Mouse (Mus musculus) neural tube, embryonic 15.5 days (tissue): ENCODE data around the gene Fam71e2. TPM values are rescaled to one million over a fixed set of nuclear protein-coding genes. Genes with fewer than 3 reads are reported as not detected.

Experiments used
- ATAC-seq: fragments of 200-750 bp; cut with Nextera tagmentation; 2 replicates; pipeline ENCODE4 v1.8.0; 2017; ENCODE audit warnings: mild to moderate bottlenecking, moderate TSS enrichment, moderate library complexity; ENCODE audit not compliant: low FRiP score
- H3K27ac ChIP-seq: fragments of 300-500 bp; sonication (generic); replicated peaks from 2 replicates; pipeline ENCODE4 v1.5.1; 2015; ENCODE audit warnings: mild to moderate bottlenecking, inconsistent platforms
- H3K27me3 ChIP-seq: fragments of 300-500 bp; sonication (generic); replicated peaks from 2 replicates; pipeline ENCODE4 v1.6.1; 2015; ENCODE audit warnings: inconsistent platforms
- H3K36me3 ChIP-seq: fragments of 300-500 bp; sonication (generic); 2 replicates; pipeline ENCODE4 v1.6.1; 2015; ENCODE audit warnings: inconsistent platforms
- H3K4me1 ChIP-seq: fragments of 300-500 bp; sonication (generic); 2 replicates; pipeline ENCODE4 v1.6.1; 2015; ENCODE audit warnings: inconsistent platforms
- H3K4me2 ChIP-seq: fragments of 300-500 bp; sonication (generic); 2 replicates; pipeline ENCODE4 v1.6.1; 2015; ENCODE audit warnings: inconsistent platforms, mild to moderate bottlenecking, moderate library complexity
- H3K4me3 ChIP-seq: fragments of 300-500 bp; sonication (generic); replicated peaks from 2 replicates; pipeline ENCODE4 v1.5.1; 2015; ENCODE audit warnings: mild to moderate bottlenecking, inconsistent platforms
- H3K9ac ChIP-seq: fragments of 300-500 bp; sonication (generic); replicated peaks from 2 replicates; pipeline ENCODE4 v1.6.1; 2015; ENCODE audit warnings: mild to moderate bottlenecking, inconsistent platforms
- H3K9me3 ChIP-seq: fragments of 300-500 bp; sonication (generic); replicated peaks from 2 replicates; pipeline ENCODE4 v1.6.1; 2016; ENCODE audit warnings: inconsistent platforms
- WGBS: fragments of 180-500 bp; shearing (Covaris S2); methylation state at CpG from one replicate; pipeline ENCODE4 v1.1.7; 2015; ENCODE audit warnings: mixed read lengths; 5-methylcytosine and 5-hydroxymethylcytosine counted together
- polyA plus RNA-seq: library from polyadenylated mRNA; unstranded; fragments of >200 nt; fragmentation: Nextera tagmentation; extraction: Ambion mirVana; gene quantifications from 2 replicates; pipeline ENCODE4 v1.2.1, GENCODE M21; 2015

The Fam71e2 gene
- polyA plus RNA-seq, 1 experiment from 2014 or later, result not detected

GRCm38 (mm10) chr7:4746326-4746980, 24.6 kb downstream of the Fam71e2 start:
- Histone ChIP-seq H3K4me3 (no peak overlapping the region), H3K4me1 (peaks cover 22% of the 10 kb centered on the region), H3K27me3 (no peaks in the 10 kb centered on the region), H3K4me2 (no peak overlapping the region), H3K36me3 (peaks cover 24% of the 10 kb centered on the region), H3K27ac (no peak overlapping the region), H3K9me3 (no peaks in the 10 kb centered on the region), H3K9ac (no peak overlapping the region)
- 92% methylated on average over 22 of the region's 22 CpGs for WGBS
- ATAC-seq, result no peak

- H3K27ac ChIP-seq, result no peak overlapping the region
- no peak overlapping the region for H3K4me2 ChIP-seq
- H3K9me3 ChIP-seq, result no peaks in the 10 kb centered on the region
- H3K9ac ChIP-seq, result no peak overlapping the region
- H3K4me3 ChIP-seq, result no peak overlapping the region
- over 99% methylated on average over 6 of the region's 6 CpGs for WGBS
- no peak for ATAC-seq
- H3K27me3 ChIP-seq, result no peaks in the 10 kb centered on the region
- peaks cover 31% of the 10 kb centered on the region for H3K4me1 ChIP-seq
- peaks cover 24% of the 10 kb centered on the region for H3K36me3 ChIP-seq
Observed at GRCm38 (mm10) chr7:4744886-4745285, 26.2 kb downstream of the Fam71e2 start.

DNA sequence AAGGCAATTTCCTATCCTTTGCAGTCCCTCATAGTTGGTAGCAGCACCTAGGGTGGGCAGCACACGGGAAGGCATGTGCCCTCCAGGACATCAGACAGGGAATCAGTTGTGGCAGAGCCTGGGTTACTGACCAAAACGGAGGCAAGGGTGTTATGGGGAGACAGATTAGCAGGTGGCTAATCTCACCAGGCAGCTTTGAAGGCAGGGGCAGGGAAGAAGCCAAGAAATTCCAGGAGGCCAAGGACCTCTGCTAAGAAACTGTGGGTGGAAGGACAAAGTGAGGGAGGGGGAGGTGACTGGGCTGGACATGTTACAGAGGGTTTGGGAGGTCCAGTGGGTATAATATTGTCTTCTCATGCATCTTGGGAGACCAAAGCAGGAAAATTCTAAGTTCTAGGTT, 27.7 kb downstream of the Fam71e2 start:
- peaks cover 21% of the 10 kb centered on the region for H3K36me3 ChIP-seq
- H3K9me3 ChIP-seq, result no peaks in the 10 kb centered on the region
- H3K4me2 ChIP-seq, result no peak overlapping the region
- peaks cover 42% of the 10 kb centered on the region for H3K4me1 ChIP-seq
- no peak overlapping the region for H3K27ac ChIP-seq
- 86% methylated on average over 2 of the region's 2 CpGs for WGBS
- no peaks in the 10 kb centered on the region for H3K27me3 ChIP-seq
- no peak overlapping the region for H3K4me3 ChIP-seq
- no peak overlapping the region for H3K9ac ChIP-seq
- no peak for ATAC-seq

DNA sequence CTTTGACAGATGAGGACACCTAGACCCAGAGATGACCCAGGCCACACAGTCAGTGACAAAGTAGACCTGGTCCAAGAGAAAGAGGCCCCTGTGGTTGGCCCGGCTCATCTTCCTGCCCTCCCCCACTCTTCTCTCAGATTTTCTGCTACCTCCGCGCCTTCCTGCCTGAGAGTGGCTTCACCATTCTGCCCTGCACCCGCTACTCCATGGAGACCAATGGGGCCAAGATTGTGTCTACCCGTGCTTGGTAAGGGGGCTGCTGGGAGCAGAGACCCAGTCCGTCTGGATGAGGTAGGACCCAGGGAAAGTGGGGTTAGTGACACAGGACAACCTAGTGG, 28.7 kb downstream of the Fam71e2 start:
- Histone ChIP-seq H3K27me3 (no peaks in the 10 kb centered on the region), H3K4me2 (no peak overlapping the region), H3K9ac (no peak overlapping the region), H3K4me3 (no peak overlapping the region), H3K36me3 (peaks cover 21% of the 10 kb centered on the region), H3K27ac (no peak overlapping the region), H3K4me1 (peaks cover 43% of the 10 kb centered on the region), H3K9me3 (no peaks in the 10 kb centered on the region)
- no peak for ATAC-seq
- WGBS, result 92% methylated on average over 6 of the region's 6 CpGs

DNA sequence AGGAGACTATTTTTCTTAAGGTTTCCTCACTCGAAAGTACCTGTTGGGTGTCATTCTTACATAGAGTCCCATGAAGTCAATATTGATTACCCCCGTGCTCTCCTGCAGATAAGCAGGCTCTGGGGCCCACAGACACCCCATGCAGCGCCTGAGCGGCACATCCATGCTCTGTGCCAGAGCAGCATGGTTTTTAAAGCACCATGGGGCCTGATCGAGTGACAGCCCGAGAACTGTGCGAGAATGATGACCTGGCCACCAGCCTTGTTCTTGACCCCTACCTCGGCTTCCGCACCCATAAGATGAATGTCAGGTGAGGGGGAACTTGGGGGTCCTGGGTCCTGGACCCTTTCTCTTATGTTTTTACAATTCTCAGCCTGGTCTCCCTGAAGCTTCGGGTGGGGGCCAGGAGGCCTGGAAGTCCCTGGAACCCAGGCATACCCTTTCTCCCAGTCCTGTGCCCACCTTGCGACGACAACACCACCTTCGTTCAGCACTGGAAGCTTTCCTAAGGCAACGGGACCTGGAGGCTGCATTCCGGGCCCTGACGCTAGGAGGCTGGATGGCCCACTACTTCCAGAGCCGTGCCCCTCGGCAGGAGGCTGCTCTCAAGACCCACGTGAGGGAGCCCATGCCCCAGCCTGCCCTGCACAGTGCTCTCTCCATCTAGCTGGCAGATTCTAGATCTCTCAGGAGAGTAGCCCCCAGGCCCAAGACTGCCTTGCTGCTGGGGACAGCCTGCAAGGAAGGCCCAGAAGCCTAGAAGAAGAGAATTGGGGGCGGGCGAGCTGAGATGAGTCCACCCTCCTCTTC, 29.2 kb downstream of the Fam71e2 start:
- H3K4me1 ChIP-seq, result peaks cover 43% of the 10 kb centered on the region

GRCm38 (mm10) chr7:4741151-4741550, 30.0 kb downstream of the Fam71e2 start:
- Histone ChIP-seq H3K4me2 (peak overlapping the region; percentile 89), H3K27ac (peak overlapping the region; percentile 96), H3K36me3 (peaks cover 11% of the 10 kb centered on the region), H3K4me1 (peaks cover 43% of the 10 kb centered on the region), H3K9ac (peak overlapping the region; percentile 92), H3K27me3 (no peaks in the 10 kb centered on the region), H3K9me3 (no peaks in the 10 kb centered on the region), H3K4me3 (peak overlapping the region; percentile 81)
- no peak for ATAC-seq
- 3% methylated on average over 4 of the region's 4 CpGs for WGBS

More for the DNA sequence above, 29.2 kb downstream of the Fam71e2 start:
- H3K27me3 ChIP-seq, result no peaks in the 10 kb centered on the region
- peak overlapping the region; percentile 96 for H3K27ac ChIP-seq
- peaks cover 18% of the 10 kb centered on the region for H3K36me3 ChIP-seq
- no peak for ATAC-seq
- peak overlapping the region; percentile 92 for H3K9ac ChIP-seq
- WGBS, result 82% methylated on average over 21 of the region's 21 CpGs
- H3K4me3 ChIP-seq, result peak overlapping the region; percentile 81
- H3K9me3 ChIP-seq, result no peaks in the 10 kb centered on the region
- H3K4me2 ChIP-seq, result peak overlapping the region; percentile 89

DNA sequence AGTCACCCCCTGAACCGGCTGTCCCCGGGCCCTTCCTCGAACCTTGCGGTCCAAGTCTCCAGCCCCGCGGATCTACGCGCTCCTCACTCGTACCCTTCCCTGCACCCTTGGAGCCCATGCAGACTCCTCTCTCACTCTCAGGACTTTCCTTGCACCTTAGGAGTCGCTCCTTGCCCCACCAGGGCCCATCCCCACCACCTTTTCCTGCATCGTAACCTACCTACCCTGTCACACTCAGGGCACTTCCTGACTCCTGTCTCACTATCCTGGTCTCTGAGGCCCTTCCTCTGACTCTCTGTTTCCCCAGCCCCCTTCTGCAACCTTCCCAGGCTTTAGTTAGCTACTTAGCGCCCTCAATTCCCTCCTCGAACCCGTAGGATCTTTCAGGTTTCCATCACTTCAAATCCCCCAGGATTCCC, 30.8 kb downstream of the Fam71e2 start:
- Histone ChIP-seq H3K36me3 (peaks cover 3% of the 10 kb centered on the region; the same call in 1 of the 2 replicates), H3K27me3 (no peaks in the 10 kb centered on the region), H3K27ac (peak overlapping the region; percentile 96), H3K9me3 (no peaks in the 10 kb centered on the region), H3K4me2 (peak overlapping the region; percentile 89), H3K4me1 (peaks cover 43% of the 10 kb centered on the region), H3K4me3 (peak overlapping the region; percentile 81), H3K9ac (peak overlapping the region; percentile 92)
- under 1% methylated on average over 14 of the region's 14 CpGs for WGBS
- ATAC-seq, result peak; percentile 45

GRCm38 (mm10) chr7:4739544-4740275, 31.4 kb downstream of the Fam71e2 start, which contains the start of gene Kmt5c:
Kmt5c (plus strand) TSS chr7:4740115.
- Histone ChIP-seq H3K4me2 (peak within 1 kb of the TSS; percentile 89), H3K36me3 (peaks cover 2% of the 10 kb centered on the region; the same call in 1 of the 2 replicates), H3K4me1 (peaks cover 43% of the 10 kb centered on the region), H3K27me3 (no peaks in the 10 kb centered on the region), H3K9me3 (no peaks in the 10 kb centered on the region), H3K9ac (peak within 1 kb of the TSS; percentile 92), H3K27ac (peak within 1 kb of the TSS; percentile 96), H3K4me3 (peak within 1 kb of the TSS; percentile 81)
- under 1% methylated on average over 40 of the region's 44 CpGs for WGBS
- ATAC-seq, result peak; percentile 97

GRCm38 (mm10) chr7:4739041-4739543, 32.0 kb downstream of the Fam71e2 start:
- Histone ChIP-seq H3K4me3 (peak overlapping the region; percentile 81), H3K27ac (peak overlapping the region; percentile 84), H3K9me3 (no peaks in the 10 kb centered on the region), H3K27me3 (no peaks in the 10 kb centered on the region), H3K4me1 (peaks cover 43% of the 10 kb centered on the region), H3K4me2 (peak overlapping the region; percentile 89), H3K36me3 (no peaks in the 10 kb centered on the region; the same call in 1 of the 2 replicates), H3K9ac (peak overlapping the region; percentile 36; the same call in 1 of the 2 replicates)
- ATAC-seq, result no peak
- WGBS, result 42% methylated on average over 10 of the region's 10 CpGs

DNA sequence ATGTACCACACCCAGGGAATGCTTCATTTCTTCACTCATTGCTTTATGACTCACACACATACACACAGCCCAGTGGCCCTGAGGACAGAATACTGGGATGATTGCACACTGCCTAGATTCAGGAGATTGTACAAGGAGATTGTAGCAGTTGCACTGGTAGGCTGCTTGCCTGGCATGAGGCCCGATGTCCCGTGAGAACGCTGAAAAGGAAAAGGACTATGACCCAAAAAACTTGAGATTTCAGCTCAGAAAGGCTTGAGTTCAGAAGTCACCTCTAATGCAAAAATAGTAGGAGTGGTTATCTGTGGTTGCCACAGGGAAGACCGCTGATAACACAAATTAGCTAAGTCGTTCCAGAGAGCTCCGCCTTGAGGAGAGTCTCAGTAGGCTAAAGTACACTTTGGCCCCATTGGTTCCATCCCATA, 38.1 kb downstream of the Fam71e2 start:
- WGBS, result 74% methylated on average over 6 of the region's 6 CpGs
- ATAC-seq, result no peak
- H3K9me3 ChIP-seq, result no peaks in the 10 kb centered on the region
- no peak overlapping the region for H3K4me2 ChIP-seq
- no peak overlapping the region for H3K27ac ChIP-seq
- no peaks in the 10 kb centered on the region for H3K4me1 ChIP-seq
- no peak overlapping the region for H3K4me3 ChIP-seq
- no peak overlapping the region for H3K9ac ChIP-seq
- no peaks in the 10 kb centered on the region for H3K36me3 ChIP-seq
- no peaks in the 10 kb centered on the region for H3K27me3 ChIP-seq

GRCm38 (mm10) chr7:4731090-4731489, 40.0 kb downstream of the Fam71e2 start:
- no peak overlapping the region for H3K27ac ChIP-seq
- no peak overlapping the region for H3K4me3 ChIP-seq
- no peaks in the 10 kb centered on the region for H3K27me3 ChIP-seq
- H3K9me3 ChIP-seq, result no peaks in the 10 kb centered on the region
- H3K4me2 ChIP-seq, result no peak overlapping the region
- H3K36me3 ChIP-seq, result no peaks in the 10 kb centered on the region
- no peak for ATAC-seq
- H3K9ac ChIP-seq, result no peak overlapping the region
- no peaks in the 10 kb centered on the region for H3K4me1 ChIP-seq
- 87% methylated on average over 5 of the region's 5 CpGs for WGBS
